Mouse (Mus musculus) embryonic fibroblast, embryonic 13.5 days (primary cell): ENCODE data around the gene Golga3.

Source experiments
- CTCF ChIP-seq: IDR thresholded peaks from 2 replicates; pipeline ENCODE4 v1.5.1; 2011; ENCODE audit warnings: mild to moderate bottlenecking, control low read depth, low read length, moderate library complexity, borderline replicate concordance; ENCODE audit not compliant: insufficient read depth
- POLR2A ChIP-seq: IDR thresholded peaks from 2 replicates; pipeline ENCODE4 v1.6.1; 2011; ENCODE audit warnings: low read depth, mild to moderate bottlenecking, control low read depth, low read length, moderate library complexity

GRCm38 (mm10) chr5:110142309-110142708, 34.2 kb upstream of the Golga3 start:
- TF ChIP-seq CTCF = no peak
- no peak for TF ChIP-seq POLR2A
